Mouse (Mus musculus): ENCODE results near the gene Ank.
"Not testable (repeated sequence)": the region's sequence is repeated elsewhere in the genome, so short reads cannot be mapped to it uniquely, and the experiment has no call there.

Ank gene

GRCm38 (mm10) chr15:27467641-27468040 lies 1.2 kb downstream of the Ank start:
- DNase-seq: peak; percentile 66 to 73

- no peak for DNase-seq
These were observed 2.5 kb downstream of the Ank start for GRCm38 (mm10) chr15:27468822-27469488.

DNA sequence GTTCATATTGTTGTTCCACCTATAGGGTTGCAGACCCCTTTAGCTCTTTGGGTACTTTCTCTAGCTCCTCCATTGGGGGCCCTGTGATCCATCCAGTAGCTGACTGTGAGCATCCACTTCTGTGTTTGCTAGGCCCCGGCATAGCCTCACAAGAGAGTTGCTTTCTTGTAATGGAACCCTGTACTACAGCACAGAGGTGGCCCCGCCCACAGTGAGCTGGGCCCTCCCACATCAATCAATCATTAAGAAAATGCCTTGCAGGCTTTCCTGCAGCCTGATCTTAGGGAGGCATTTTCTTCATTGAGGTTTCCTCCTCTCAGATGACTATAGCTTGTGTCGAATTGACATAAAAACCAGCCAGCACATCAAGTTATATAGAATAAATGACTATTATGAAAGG lies 3.9 kb downstream of the Ank start:
- DNase-seq: not testable (repeated sequence)

DNA sequence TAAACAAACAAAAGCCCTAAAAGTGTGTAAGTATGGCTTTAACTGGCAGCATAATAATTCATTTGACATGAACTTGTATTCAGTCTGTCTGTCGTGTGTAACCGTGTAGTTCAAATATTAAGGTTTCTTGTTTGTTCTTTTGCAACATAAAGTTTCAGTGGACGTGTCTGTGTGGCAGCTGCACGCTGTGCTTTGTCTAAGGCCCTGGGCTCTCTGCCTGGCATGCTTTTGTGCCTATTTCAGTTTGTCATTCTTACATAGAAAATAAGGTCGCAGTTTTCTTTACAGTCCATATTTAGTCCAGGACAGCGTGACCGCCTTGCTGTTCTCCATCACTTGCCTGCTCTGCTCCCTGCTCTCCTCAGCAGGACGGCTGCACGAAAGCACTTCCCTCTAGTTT lies 5.8 kb downstream of the Ank start:
- peak in 1 of 2 experiments; percentile 31 for DNase-seq

- peak in 1 of 2 experiments; percentile 32 for DNase-seq
These were observed 9.5 kb downstream of the Ank start for GRCm38 (mm10) chr15:27475988-27476387.

DNA sequence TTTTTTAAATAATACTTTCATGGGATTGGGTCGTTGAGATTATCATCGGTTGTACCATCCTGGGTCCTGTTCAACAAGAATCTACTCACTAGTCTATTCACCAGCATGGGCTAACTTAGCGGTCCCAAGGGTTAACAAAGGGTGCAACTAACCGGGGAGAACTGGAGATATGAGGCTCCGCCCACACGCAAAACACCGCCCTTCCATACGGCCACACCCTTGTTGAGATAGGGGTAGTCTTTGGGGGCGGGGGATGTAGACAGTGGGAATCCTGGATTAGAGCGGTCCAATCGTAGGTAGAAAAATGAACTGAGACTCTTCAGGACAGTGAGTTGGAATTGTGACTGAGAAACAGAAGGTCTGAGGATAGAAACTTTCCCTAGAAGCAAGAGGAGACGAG lies 10.2 kb downstream of the Ank start:
- DNase-seq: peak in 1 of 2 experiments; percentile 4

GRCm38 (mm10) chr15:27477159-27477558 lies 10.7 kb downstream of the Ank start:
- peak in 1 of 2 experiments; percentile 5 for DNase-seq

- peak in 1 of 2 experiments; percentile 20 for DNase-seq
These were observed 11.2 kb downstream of the Ank start for GRCm38 (mm10) chr15:27477630-27478029.

DNA sequence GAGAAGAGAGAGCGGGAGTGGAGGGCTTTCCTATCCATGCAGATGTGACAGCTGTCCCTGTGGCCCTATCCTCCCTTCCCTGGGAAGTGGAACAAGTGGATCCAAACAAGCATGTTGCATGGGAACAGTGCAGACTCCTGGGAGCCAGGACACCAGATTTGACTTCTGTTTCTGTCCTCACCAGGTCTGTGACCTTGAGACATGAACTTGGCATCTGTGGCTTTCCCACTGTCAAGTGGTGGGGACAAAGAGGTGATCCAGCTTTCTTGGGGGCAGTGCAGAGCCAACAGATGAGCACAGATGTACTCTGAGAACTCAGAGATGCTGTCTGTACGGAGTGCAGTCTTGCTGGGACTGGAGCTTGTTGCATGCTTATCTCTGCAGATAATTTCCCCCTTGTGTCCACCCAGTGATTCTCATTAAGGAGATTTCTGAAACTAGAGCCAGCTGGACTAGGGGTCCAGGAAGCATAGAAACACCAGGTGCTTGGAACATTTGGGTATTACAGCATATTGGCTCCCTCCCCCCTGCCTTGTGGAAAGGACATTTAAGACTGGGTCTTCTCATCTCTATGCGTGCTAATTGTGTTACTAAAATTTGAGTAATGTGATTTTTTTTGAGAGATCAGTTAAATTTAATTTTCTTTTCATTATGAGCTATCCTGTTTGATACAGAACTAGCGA lies 14.0 kb downstream of the Ank start:
- no peak for DNase-seq

DNA sequence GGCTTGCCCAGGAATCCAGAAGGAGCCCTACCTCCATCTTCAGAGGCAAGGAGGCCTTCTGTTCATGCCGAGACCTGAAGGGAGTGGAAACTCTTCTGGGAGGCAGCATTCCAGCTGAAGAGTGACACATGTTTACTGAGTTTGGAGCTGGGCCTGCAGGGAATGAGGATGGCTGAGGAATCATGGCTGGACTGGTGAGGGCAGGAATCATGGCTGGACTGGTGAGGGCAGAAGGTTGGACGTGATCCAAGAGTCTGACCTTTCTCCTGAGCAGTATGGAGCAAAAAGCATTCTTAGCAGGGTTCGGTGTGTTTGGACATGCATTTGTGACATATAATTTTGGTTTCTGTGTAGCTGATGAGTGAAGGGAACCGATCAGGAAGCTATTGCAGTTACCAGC lies 15.5 kb downstream of the Ank start:
- DNase-seq: peak in 1 of 2 experiments; percentile 49

GRCm38 (mm10) chr15:27483183-27483582 lies 16.7 kb downstream of the Ank start:
- DNase-seq: no peak

- DNase-seq: no peak
These were observed 19.2 kb downstream of the Ank start for GRCm38 (mm10) chr15:27485567-27486278.

DNA sequence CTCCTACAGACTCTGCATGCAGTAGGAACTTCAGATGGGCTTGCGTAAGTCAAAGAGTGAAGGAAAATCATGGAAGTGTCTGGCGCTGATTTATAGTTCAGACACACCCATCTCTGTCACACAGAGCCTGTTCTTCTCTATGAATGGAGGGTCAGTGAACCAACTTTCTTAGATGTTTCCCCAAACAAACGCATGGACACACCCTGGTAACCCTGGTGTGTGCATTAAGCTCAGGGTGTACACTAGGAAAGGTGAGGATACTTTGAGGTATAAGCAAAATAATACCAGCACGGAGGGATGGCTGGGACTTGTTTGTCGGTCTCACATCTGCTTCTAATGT lies 19.8 kb downstream of the Ank start:
- DNase-seq: no peak

DNA sequence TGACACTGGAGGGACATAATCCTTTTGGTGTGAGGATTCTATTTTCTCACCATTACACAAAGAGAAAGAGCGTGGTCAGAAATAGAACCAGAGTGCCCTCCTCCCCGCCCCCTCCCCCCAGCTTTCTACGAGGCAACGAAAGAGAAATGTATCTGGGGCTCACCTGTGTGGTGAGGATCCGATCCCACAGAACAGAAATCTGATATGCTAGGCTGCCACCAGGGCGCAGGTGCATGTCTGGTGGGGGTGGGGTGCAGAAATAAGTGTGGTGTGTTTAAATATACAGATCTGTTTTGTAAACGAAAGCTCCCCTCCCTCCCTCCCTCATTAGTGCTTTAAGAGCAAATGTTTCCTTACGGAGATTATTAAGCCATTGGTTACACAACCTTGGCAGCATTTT lies 20.6 kb downstream of the Ank start:
- no peak for DNase-seq

DNA sequence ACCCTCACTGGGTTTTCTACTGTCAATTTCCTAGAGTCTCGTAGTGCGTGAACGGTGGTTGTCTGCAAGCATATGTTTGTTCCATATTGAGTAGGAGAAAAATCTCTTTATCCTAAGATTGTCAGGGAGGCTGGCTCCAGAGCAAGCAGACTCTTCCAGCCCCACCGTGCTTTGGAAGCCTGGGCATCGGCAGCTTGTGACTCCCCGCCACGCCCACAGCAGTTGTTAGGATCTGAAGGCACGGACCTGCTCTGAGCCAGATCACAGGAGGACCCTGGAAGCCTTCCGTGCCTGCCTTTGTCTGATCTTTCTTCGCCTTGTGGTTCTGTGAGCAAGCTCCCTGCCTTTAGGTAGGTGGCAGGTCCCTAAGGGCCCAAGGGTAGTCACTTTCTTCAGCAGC lies 21.6 kb downstream of the Ank start:
- peak; percentile 81 to 89 for DNase-seq

DNA sequence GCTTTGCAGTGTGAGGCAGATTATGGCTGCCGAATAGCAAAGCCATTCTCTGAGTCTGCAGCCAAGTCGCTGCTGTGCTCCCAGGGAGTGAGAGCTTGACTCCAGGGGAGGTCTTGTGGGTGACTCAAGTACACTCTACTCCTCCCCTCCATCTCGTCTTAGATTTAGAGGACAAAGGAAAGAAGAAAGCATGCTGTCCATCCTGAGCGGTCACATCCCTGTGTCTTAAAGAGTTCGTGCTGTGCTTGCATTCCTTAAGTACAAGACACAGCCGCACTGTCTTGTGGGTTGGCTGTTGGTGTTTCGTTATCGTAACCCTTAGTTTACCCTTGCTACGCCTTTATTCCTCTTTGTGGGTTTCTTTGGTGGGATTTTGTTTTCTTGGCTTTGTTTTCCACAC lies 24.2 kb downstream of the Ank start:
- no peak for DNase-seq

DNA sequence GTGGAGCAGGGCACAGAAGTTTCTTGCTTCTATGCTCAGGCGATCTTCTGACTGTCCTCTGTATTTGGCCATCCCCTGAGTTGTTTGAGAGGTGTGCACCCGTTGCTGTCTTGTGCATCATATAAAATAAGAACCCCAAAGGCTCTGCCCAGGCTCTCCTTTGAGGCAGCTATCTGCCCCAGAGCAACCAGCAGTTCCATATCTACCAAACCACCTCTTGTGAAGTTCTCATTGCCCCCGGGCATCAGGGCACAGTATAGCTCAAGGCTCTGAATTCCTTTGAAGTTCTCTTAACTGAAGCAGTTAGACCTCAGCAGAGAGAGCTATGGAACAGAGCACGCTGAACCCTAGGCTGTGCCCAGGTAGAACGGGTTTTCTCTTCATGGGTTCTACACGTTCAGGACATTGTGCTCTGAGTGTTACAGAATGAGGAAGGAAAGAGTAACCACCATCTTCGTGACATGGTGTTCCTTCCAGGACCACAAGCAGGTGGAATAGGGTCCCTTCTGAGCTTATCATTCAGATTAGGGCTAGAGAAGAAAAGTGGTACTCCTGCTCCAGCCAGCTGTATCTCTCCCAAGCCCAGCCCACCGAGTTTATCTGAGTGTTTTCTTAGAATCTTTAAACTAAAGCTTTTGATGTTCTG lies 25.1 kb downstream of the Ank start:
- DNase-seq: no peak

GRCm38 (mm10) chr15:27492156-27492555 lies 25.7 kb downstream of the Ank start:
- no peak for DNase-seq

- no peak for DNase-seq
These were observed 26.3 kb downstream of the Ank start for GRCm38 (mm10) chr15:27492734-27493133.

DNA sequence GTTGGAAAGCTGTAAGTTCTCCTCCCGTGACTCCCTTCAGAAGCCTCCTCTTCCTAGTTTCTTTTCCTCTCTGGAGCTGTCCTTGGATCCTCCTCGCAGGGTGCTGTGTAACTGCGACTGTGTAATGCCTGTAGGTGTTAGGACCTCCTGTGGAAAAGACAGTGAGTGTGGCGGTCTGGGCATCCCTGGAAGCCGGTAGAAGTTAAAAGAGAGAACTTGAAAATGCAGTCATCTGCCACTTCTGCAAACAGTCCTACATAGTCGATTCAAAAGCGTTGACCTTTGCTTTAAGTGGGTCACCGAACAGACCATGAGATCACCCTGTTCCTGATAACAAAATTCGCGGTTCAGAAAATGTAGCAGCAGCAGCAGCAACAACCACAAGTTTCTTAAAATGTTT lies 27.0 kb downstream of the Ank start:
- DNase-seq: no peak

DNA sequence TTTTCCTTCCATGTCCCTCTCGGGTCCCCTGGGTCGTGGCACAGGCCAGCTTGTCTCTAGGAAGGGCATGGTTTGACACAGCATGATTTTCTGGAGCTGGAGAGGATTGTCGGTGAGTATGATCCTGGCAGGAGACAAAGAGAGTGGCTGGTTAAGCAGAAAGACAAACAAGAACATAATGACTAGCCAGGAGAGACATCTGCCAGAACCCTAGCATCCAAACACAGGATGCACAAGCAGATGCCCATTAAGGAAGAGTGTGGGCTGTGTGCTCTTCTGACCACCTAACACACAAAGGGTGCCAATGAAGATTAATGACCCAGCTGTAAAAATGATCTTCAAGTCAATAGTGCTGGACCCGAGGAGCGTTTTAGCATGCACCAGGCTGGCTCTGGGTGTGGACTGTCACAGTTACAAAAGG lies 29.5 kb downstream of the Ank start:
- peak in 1 of 2 experiments; percentile 57 for DNase-seq

- no peak for DNase-seq
These were observed 30.3 kb downstream of the Ank start for GRCm38 (mm10) chr15:27496596-27497299.
